Mouse (Mus musculus) heart, embryonic 14.5 days (tissue): ENCODE measurements at regions not wholly inside any gene's neighbourhood (a gene's known extent, or its start where the extent isn't known, plus 50 kb on each side); places are given as distances from the start of the nearest gene placed in this dataset.
"Not testable (repeated sequence)": the region's sequence is repeated elsewhere in the genome, so short reads cannot be mapped to it uniquely, and the experiment has no call there.

Experiments
- ATAC-seq: fragments of 200-750 bp; cut with Nextera tagmentation; 2 replicates; pipeline ENCODE4 v1.8.0; 2017; ENCODE audit warnings: low read depth, moderate TSS enrichment; ENCODE audit not compliant: insufficient number of reproducible peaks, insufficient read depth, low FRiP score
- H3K27ac ChIP-seq, 2 experiments: fragments of 200-500 bp in 1 of 2; fragments of 300-500 bp in 1 of 2; sonication (generic) in 1 of 2; replicated peaks in 1 of 2; 2 replicates each; pipeline ENCODE4 v1.5.1; 2012 to 2014; ENCODE audit warnings: low read depth in 2 of 2, low read length in 2 of 2, control low read depth in 1 of 2, mild to moderate bottlenecking in 1 of 2, mixed read lengths in 1 of 2; ENCODE audit not compliant: control insufficient read depth in 1 of 2, insufficient read depth in 1 of 2
- H3K27me3 ChIP-seq: fragments of 300-500 bp; sonication (generic); 2 replicates; pipeline ENCODE4 v1.6.1; 2014; ENCODE audit warnings: mild to moderate bottlenecking, low read length, control low read depth; ENCODE audit not compliant: control insufficient read depth, insufficient read depth
- H3K36me3 ChIP-seq: fragments of 300-500 bp; sonication (generic); 2 replicates; pipeline ENCODE4 v1.6.1; 2014; ENCODE audit warnings: mild to moderate bottlenecking, control low read depth, low read length, mixed read lengths; ENCODE audit not compliant: control insufficient read depth, insufficient read depth
- H3K4me1 ChIP-seq, 2 experiments: fragments of 200-500 bp in 1 of 2; fragments of 300-500 bp in 1 of 2; sonication (generic) in 1 of 2; 2 replicates each; pipeline ENCODE4 v1.6.1; 2012 to 2014; ENCODE audit warnings: low read length in 2 of 2, control low read depth in 1 of 2, mixed read lengths in 1 of 2; ENCODE audit not compliant: control insufficient read depth in 2 of 2, insufficient read depth in 2 of 2
- H3K4me2 ChIP-seq: fragments of 300-500 bp; sonication (generic); 2 replicates; pipeline ENCODE4 v1.6.1; 2014; ENCODE audit warnings: mild to moderate bottlenecking, low read length
- H3K4me3 ChIP-seq, 2 experiments: fragments of 200-500 bp in 1 of 2; fragments of 300-500 bp in 1 of 2; sonication (generic) in 1 of 2; 2 replicates each; pipeline ENCODE4 v1.5.1; 2012 to 2014; ENCODE audit warnings: low read length in 2 of 2, mild to moderate bottlenecking in 2 of 2, control low read depth in 1 of 2, low read depth in 1 of 2, moderate library complexity in 1 of 2; ENCODE audit not compliant: control insufficient read depth in 1 of 2, insufficient read depth in 1 of 2
- H3K9ac ChIP-seq: fragments of 300-500 bp; sonication (generic); 2 replicates; pipeline ENCODE4 v1.6.1; 2014; ENCODE audit warnings: mild to moderate bottlenecking, low read length
- H3K9me3 ChIP-seq: fragments of 300-500 bp; sonication (generic); 2 replicates; pipeline ENCODE4 v1.6.1; 2016; ENCODE audit warnings: low read length, control low read depth; ENCODE audit not compliant: control insufficient read depth
- WGBS: fragments of 180-500 bp; shearing (Covaris S2); extraction: QIAGEN DNeasy Blood & Tissue Kit; methylation state at CpG from one replicate; pipeline ENCODE4 v1.1.7; 2014; 5-methylcytosine and 5-hydroxymethylcytosine counted together

DNA sequence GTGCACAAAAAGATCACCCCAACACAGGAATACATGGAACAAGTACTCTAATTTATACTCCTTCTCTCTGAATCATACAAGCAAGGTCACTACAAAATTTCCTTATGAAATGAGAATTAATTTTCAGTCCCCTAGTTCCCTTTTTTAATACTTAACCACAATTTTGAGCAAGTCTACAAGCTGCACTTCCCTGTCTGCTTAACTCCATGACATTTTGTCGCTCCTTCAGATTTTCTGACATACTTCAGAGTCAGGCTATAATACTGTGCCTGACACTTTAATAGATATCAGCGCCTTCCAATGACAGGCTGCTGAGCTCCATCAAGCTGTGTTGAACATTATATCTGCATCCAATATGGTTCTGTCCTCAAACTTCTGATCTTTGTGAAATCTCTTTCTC lies 505.0 kb upstream of the Zfp386 start:
- H3K27me3 ChIP-seq = no peaks in the 10 kb centered on the region
- H3K27ac ChIP-seq = no peak overlapping the region
- H3K4me2 ChIP-seq = no peak overlapping the region
- ATAC-seq = no peak
- no peaks in the 10 kb centered on the region for H3K4me1 ChIP-seq
- no peak overlapping the region for H3K4me3 ChIP-seq
- no peak overlapping the region for H3K9ac ChIP-seq
- 60% methylated on average over 2 of the region's 2 CpGs for WGBS
- no peaks in the 10 kb centered on the region for H3K36me3 ChIP-seq
- peaks cover 16% of the 10 kb centered on the region; the same call in 1 of the 2 replicates for H3K9me3 ChIP-seq

DNA sequence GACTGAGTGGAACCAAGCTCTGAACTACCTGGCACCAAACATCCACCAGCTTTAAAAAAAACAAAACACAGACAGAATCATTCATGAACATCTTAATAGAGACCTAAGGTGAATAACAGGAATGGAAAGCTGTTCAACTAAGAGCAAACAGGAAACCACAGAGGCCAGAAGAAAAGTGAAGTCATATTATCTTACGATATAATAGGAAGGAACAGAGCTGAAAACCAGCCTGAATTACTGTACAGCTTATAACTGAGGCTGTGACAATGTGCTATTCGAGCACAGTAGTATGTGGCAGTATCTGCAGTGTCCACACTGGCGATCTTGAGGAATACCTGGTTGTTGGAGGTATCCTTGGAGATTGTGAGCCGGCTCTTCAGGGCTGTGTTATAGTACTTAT lies 480.6 kb upstream of the Zfp386 start:
- not testable (repeated sequence) for H3K9me3 ChIP-seq, H3K4me2 ChIP-seq, H3K36me3 ChIP-seq, H3K4me3 ChIP-seq, ATAC-seq, H3K9ac ChIP-seq, H3K27me3 ChIP-seq, H3K27ac ChIP-seq, H3K4me1 ChIP-seq
- WGBS = 55% methylated on average over 4 of the region's 4 CpGs

DNA sequence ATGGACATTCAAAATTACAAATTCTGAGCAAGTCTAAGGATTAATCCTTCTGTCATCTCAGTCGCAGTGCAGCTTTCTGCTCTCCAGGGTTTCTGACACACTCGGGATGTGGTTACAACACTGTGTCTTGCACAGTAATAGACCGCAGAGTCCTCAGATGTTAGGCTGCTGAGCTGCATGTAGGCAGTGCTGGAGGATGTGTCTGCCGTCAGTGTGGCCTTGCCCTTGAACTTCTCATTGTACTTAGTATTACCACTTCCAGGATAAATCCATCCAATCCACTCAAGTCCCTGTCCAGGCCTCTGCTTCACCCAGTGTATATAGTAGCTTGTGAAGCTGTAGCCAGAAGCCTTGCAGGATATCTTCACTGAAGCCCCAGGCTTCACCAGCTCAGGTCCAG lies 454.5 kb upstream of the Zfp386 start:
- not testable (repeated sequence) for H3K36me3 ChIP-seq, H3K9ac ChIP-seq, H3K4me1 ChIP-seq, H3K4me2 ChIP-seq, ATAC-seq, H3K9me3 ChIP-seq, H3K27ac ChIP-seq, H3K4me3 ChIP-seq, H3K27me3 ChIP-seq
- 75% methylated on average over 4 of the region's 4 CpGs for WGBS

DNA sequence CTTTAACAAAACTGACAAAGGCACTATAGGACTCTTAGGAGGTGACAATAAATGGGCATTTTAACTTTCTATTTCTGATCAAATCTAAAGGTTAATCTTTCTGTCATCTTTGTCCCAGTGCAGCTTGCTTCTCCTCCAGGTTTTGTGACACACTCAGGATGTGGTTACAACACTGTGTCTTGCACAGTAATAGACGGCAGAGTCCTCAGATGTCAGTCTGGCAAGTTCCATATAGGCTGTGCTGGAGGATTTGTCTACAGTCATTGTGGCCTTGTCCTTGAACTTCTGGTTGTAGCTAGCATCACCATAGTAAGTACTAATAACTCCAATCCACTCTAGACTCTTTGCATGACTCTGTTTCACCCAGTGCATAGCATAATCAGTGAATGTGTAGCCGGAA lies 443.8 kb upstream of the Zfp386 start:
- H3K27ac ChIP-seq = no peak overlapping the region

DNA sequence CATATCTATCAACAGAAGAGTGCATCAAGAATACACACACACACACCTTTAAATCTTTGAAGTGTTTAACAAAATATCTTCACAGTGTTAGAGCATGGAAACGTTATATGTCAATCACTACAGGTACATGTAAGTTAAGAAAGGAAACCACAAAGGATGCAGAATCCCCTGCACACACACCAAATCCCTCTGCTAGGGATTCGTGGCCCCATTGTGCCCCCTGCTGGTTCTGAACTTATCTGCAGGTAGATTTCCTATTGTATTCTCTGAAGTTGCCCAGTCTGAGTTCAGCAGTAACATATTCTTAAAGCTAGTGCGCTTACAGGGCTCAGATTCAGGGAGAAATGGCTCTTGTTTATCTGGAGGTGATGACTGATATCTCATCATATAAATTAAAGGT lies 442.6 kb upstream of the Zfp386 start:
- no peak for ATAC-seq
- Histone ChIP-seq H3K4me2 (no peak overlapping the region), H3K9ac (no peak overlapping the region), H3K27ac (no peak overlapping the region), H3K4me3 (no peak overlapping the region), H3K4me1 (no peaks in the 10 kb centered on the region), H3K9me3 (peaks cover 16% of the 10 kb centered on the region), H3K36me3 (no peaks in the 10 kb centered on the region), H3K27me3 (no peaks in the 10 kb centered on the region)
- WGBS = 41% methylated on average over 3 of the region's 3 CpGs

More for the DNA sequence above, 443.8 kb upstream of the Zfp386 start:
- H3K36me3 ChIP-seq = no peaks in the 10 kb centered on the region
- peaks cover 16% of the 10 kb centered on the region for H3K9me3 ChIP-seq
- no peak for ATAC-seq
- no peak overlapping the region for H3K4me3 ChIP-seq
- no peaks in the 10 kb centered on the region for H3K4me1 ChIP-seq
- no peak overlapping the region for H3K9ac ChIP-seq
- WGBS = 65% methylated on average over 2 of the region's 2 CpGs
- no peak overlapping the region for H3K4me2 ChIP-seq
- no peaks in the 10 kb centered on the region for H3K27me3 ChIP-seq

DNA sequence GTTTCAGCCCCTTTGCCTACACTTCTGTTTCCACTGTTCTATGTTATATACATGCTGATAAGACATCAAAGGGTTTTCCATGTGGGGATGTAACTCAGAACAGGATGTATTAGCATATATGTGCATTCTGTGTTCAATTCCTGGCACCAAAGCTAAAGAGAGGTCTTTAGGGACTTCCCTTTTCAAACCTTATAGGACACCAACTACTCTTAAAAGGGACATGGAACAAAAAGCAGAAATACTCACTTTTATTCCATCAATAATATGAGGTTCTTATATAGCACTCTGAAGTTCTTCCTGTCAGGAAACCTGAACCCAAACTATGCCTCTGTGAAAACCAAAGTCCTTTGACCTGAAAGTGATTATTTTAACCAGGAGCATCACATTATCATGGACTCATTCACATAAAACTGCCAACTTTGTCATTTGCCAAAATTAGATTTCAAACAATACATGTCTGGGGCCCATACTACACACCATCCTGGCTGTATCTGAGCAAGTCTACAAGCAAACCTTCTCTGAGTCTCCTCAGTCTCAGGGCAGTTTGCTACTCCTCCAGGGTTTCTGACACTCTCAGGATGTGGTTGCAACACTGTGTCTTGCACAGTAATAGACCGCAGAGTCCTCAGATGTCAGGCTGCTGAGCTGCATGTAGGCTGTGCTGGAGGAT lies 424.8 kb upstream of the Zfp386 start:
- H3K9ac ChIP-seq, ATAC-seq, H3K27ac ChIP-seq, H3K4me1 ChIP-seq, H3K27me3 ChIP-seq, H3K4me3 ChIP-seq, H3K36me3 ChIP-seq, H3K4me2 ChIP-seq: not testable (repeated sequence)
- peaks cover 13% of the 10 kb centered on the region; the same call in 1 of the 2 replicates for H3K9me3 ChIP-seq
- no CpG with 5 or more reads among the region's 1 CpGs for WGBS

DNA sequence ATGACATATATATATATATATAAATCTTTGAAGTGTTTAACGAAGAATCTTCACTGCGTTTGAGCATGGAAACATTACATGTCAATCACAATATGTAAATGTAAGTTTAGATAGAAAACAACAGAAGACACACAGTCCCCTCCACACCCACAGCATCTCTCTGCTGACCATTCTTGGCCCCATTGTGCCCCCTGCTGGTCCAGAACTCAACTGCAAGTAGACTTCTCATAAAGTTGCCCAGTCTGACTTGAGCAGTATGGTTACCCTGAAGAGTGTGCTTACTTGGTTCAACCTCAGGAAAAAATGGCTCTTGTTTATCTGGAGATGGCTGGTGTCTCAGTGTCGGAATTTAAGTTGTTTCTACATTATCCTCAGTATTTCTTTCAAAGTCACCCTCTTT lies 423.3 kb upstream of the Zfp386 start:
- Histone ChIP-seq H3K36me3 (no peaks in the 10 kb centered on the region), H3K9me3 (peaks cover 15% of the 10 kb centered on the region), H3K27ac (no peak overlapping the region), H3K9ac (no peak overlapping the region), H3K27me3 (no peaks in the 10 kb centered on the region), H3K4me2 (no peak overlapping the region), H3K4me1 (no peaks in the 10 kb centered on the region), H3K4me3 (no peak overlapping the region)
- WGBS = 63% methylated on average over 3 of the region's 3 CpGs
- ATAC-seq = no peak

DNA sequence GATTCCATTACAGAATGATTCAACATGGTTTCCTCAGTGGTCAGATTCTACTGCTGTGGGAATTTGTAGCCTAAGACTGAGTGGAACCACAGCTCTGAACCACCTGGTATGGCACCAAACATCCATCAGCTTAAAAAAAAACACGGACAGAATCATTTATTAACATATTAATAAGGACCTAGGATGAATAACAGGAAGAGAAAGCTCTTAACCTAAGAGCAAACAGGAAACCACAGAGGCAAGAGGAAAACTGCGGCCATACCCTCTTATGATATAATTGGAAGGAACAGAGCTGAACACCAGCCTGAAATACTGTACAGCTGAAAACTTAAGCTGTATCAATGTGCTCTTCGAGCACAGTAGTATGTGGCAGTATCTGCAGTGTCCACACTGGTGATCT lies 399.9 kb upstream of the Zfp386 start:
- 50% methylated on average over 3 of the region's 3 CpGs for WGBS
- no peak overlapping the region for H3K4me2 ChIP-seq
- H3K27me3 ChIP-seq = no peaks in the 10 kb centered on the region

More for the DNA sequence above, 399.9 kb upstream of the Zfp386 start:
- H3K36me3 ChIP-seq = no peaks in the 10 kb centered on the region
- H3K9ac ChIP-seq = no peak overlapping the region
- H3K27ac ChIP-seq = no peak overlapping the region
- ATAC-seq = no peak
- no peaks in the 10 kb centered on the region for H3K4me1 ChIP-seq
- no peak overlapping the region for H3K4me3 ChIP-seq
- peaks cover 11% of the 10 kb centered on the region; the same call in 1 of the 2 replicates for H3K9me3 ChIP-seq
